Mouse (Mus musculus): ENCODE measurements around the gene Cntnap5c.

DNA sequence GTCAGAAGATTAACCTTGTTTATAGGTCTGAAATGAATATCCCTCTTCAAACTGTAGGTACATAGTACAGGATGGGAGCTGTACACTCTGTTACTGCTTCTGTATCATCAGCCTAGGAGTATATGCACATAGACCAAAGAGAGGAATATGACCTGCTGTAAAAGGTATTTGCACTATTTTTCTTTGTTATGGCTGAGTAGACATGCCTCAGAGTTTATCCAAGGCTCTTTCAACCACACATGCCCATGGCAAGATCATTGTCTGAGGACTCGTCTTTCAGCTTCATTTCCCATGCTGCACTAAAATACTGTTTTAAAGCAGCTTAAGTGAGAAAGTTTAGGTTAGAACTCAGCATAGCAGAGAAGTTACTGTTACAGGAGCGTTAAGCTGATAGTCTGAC is 498.7 kb downstream of the Cntnap5c start:
- TF ChIP-seq CTCF (IDR thresholded peaks at IDR 0.05; ENCODE audit: borderline replicate concordance, insufficient read depth, low read length) (no peak), POLR2A (IDR thresholded peaks at IDR 0.05; ENCODE audit: low read depth, low read length) (no peak)

Measured in embryonic fibroblast, embryonic 13.5 days (primary cell).